Mouse (Mus musculus) intestine, embryonic 16.5 days (tissue): ENCODE measurements at regions not wholly inside any gene's neighbourhood (a gene's known extent, or its start where the extent isn't known, plus 50 kb on each side); places are given as distances from the start of the nearest gene placed in this dataset.

Experiments
- ATAC-seq: fragments of 200-750 bp; cut with Nextera tagmentation; 2 replicates; pipeline ENCODE4 v1.8.0; 2017; ENCODE audit warnings: moderate TSS enrichment, moderate library complexity
- H3K27ac ChIP-seq: fragments of 300-500 bp; sonication (generic); 2 replicates; pipeline ENCODE4 v1.5.1; 2014; ENCODE audit warnings: mild to moderate bottlenecking, low read length
- H3K27me3 ChIP-seq: fragments of 300-500 bp; sonication (generic); replicated peaks from 2 replicates; pipeline ENCODE4 v1.6.1; 2014; ENCODE audit warnings: low read length, control low read depth, mixed read lengths; ENCODE audit not compliant: control insufficient read depth, insufficient read depth
- H3K36me3 ChIP-seq: fragments of 300-500 bp; sonication (generic); 2 replicates; pipeline ENCODE4 v1.6.1; 2014; ENCODE audit warnings: low read length, control low read depth; ENCODE audit not compliant: control insufficient read depth, insufficient read depth
- H3K4me1 ChIP-seq: fragments of 300-500 bp; sonication (generic); 2 replicates; pipeline ENCODE4 v1.6.1; 2014; ENCODE audit warnings: low read length, control low read depth, mixed read lengths; ENCODE audit not compliant: control insufficient read depth, insufficient read depth
- H3K4me2 ChIP-seq: fragments of 300-500 bp; sonication (generic); 2 replicates; pipeline ENCODE4 v1.6.1; 2014; ENCODE audit warnings: low read depth, low read length, control low read depth
- H3K4me3 ChIP-seq: fragments of 300-500 bp; sonication (generic); 2 replicates; pipeline ENCODE4 v1.5.1; 2014; ENCODE audit warnings: mild to moderate bottlenecking, low read length
- H3K9ac ChIP-seq: fragments of 300-500 bp; sonication (generic); 2 replicates; pipeline ENCODE4 v1.6.1; 2014; ENCODE audit warnings: low read depth, low read length
- H3K9me3 ChIP-seq: fragments of 300-500 bp; sonication (generic); 2 replicates; pipeline ENCODE4 v1.6.1; 2016; ENCODE audit warnings: low read length, control low read depth; ENCODE audit not compliant: control insufficient read depth
- WGBS: fragments of 180-500 bp; shearing (Covaris S2); extraction: QIAGEN DNeasy Blood & Tissue Kit; methylation state at CpG from one replicate; pipeline ENCODE4 v1.1.7; 2014; 5-methylcytosine and 5-hydroxymethylcytosine counted together

DNA sequence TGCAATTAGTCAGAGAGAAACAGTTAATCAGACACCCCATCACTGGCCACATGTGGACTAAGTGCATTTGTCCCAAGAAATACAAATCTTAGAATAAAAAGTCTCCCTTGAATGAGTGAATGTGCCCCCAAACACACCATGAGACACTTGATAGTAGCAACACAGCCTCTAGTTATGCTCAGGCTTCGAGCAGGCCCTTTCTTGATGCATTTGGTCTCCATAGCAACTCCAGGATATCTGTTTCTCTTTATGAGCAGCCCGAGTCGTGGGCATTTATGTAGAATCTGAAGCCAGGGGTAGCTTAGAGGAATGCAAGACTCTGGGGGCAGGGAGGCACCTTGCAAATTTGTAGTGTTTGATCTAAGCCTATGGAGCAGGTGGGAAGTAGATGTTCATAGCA, 580.6 kb upstream of the Fam19a5 start:
- no peaks in the 10 kb centered on the region for H3K4me1 ChIP-seq
- ATAC-seq, result no peak
- H3K4me3 ChIP-seq, result no peak overlapping the region
- no peaks in the 10 kb centered on the region for H3K27me3 ChIP-seq
- 26% methylated on average over 3 of the region's 3 CpGs for WGBS
- no peak overlapping the region for H3K4me2 ChIP-seq
- H3K9me3 ChIP-seq, result no peaks in the 10 kb centered on the region
- H3K36me3 ChIP-seq, result no peaks in the 10 kb centered on the region
- H3K9ac ChIP-seq, result no peak overlapping the region
- H3K27ac ChIP-seq, result no peak overlapping the region

DNA sequence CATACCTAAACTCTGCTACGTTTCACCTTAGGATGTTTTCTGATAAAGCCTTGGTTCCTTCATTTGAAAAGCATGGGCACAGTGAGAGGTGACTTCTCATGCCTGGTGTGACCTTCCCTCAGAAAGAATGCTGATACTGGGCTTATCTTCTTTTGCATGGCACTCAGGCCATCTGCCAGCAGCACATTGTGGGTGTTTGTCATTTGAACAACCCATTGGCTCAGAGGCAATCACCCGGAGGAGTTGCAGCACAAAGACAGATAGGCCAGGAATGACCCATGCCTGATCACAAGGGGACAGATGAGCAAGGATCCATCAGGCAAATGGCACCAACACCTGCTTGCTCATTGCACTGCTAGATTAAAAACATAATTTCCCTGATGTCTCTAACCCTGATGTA, 572.7 kb upstream of the Fam19a5 start:
- Histone ChIP-seq H3K4me2 (no peak overlapping the region), H3K4me3 (no peak overlapping the region), H3K36me3 (no peaks in the 10 kb centered on the region), H3K4me1 (no peaks in the 10 kb centered on the region), H3K27ac (no peak overlapping the region), H3K27me3 (no peaks in the 10 kb centered on the region), H3K9me3 (no peaks in the 10 kb centered on the region), H3K9ac (no peak overlapping the region)
- WGBS, result 85% methylated on average over 2 of the region's 2 CpGs
- no peak for ATAC-seq

DNA sequence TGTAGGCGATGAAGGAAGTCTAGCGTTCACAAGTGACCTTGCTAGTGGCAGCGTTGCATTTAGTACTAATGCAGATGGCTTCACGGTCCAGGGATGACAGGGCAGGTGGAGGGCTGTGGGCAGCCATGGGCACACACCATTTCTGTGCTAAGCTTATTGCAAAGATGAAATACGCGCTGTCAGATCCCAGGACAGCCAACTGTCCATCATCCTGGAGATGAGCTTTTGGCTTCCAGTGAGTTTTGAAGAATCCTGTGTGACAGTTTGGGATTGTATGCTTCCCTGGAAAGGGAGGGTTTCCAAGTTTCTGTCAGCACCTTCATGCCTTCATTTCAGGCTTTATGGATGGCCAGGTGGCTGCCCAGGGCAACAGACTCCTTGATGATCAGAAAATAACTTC, 547.9 kb upstream of the Fam19a5 start:
- Histone ChIP-seq H3K27me3 (no peaks in the 10 kb centered on the region), H3K9ac (no peak overlapping the region), H3K9me3 (no peaks in the 10 kb centered on the region), H3K4me3 (no peak overlapping the region), H3K4me2 (no peak overlapping the region), H3K27ac (no peak overlapping the region), H3K4me1 (no peaks in the 10 kb centered on the region), H3K36me3 (no peaks in the 10 kb centered on the region)
- 89% methylated on average over 6 of the region's 6 CpGs for WGBS
- no peak for ATAC-seq

DNA sequence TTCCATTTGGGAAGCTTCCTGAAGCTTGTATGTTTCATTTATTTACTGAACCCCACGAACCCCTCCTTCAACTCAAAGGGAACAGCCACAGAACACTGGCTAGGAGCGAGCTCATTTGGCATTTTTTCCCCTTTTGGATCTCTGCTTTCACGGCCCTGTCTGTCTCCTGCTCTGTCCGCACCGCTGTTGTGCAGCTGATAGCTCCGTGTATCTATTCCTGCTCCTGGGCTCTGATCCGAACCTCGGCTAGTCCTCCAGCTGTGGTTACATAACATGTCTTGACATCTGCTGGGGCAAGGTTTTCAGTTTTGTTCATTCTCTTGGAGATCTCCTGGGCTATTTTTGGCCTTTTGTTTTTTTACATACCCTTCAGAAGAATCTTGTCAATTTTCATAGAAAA, 525.1 kb upstream of the Fam19a5 start:
- no peaks in the 10 kb centered on the region for H3K9me3 ChIP-seq
- H3K36me3 ChIP-seq, result no peaks in the 10 kb centered on the region
- no peak overlapping the region for H3K4me3 ChIP-seq
- H3K4me1 ChIP-seq, result no peaks in the 10 kb centered on the region
- no peak overlapping the region for H3K27ac ChIP-seq
- H3K27me3 ChIP-seq, result no peaks in the 10 kb centered on the region
- H3K4me2 ChIP-seq, result no peak overlapping the region
- 45% methylated on average over 8 of the region's 8 CpGs for WGBS
- no peak for ATAC-seq
- no peak overlapping the region for H3K9ac ChIP-seq

DNA sequence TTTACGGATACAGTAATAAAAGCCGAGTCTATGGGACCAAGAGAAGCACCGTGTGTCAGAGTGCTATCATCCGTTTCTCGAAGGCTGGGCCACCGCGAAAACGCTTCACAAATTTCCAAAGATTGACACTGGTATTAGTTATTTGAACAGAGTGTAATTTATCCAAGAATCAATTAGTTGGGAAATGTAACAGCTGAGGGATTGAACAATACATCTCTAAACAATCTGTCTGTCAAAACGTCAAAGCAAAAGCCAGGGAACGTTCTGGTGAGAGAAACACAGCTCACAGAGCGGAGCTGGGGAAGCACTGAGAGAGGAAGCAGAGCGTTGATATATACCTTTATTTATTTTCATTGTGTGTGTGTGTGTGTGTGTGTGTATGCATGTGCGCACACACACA, 498.1 kb upstream of the Fam19a5 start:
- no peaks in the 10 kb centered on the region for H3K27me3 ChIP-seq
- ATAC-seq, result no peak
- H3K9me3 ChIP-seq, result no peaks in the 10 kb centered on the region
- no peaks in the 10 kb centered on the region for H3K36me3 ChIP-seq
- H3K27ac ChIP-seq, result no peak overlapping the region
- WGBS, result 72% methylated on average over 13 of the region's 13 CpGs
- no peak overlapping the region for H3K4me3 ChIP-seq
- H3K4me1 ChIP-seq, result no peaks in the 10 kb centered on the region
- no peak overlapping the region for H3K4me2 ChIP-seq
- H3K9ac ChIP-seq, result no peak overlapping the region

DNA sequence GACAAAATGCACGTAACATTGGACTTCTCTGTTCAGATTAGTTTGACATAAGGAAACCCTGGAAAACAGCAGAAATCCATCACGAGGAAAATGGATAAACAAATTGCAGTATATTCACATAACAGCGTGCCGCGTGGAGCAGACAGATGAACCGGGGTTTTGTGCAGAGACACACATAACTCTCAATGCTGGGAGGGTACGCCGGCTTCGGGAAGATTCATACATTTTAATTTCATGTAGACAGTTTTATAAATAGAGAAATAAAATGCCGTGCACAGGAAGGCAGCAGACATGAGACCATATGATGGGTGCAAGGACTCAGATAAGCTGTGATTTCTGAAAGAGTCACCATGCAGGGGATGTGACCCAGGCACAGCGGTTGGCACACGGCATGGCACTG, 489.9 kb upstream of the Fam19a5 start:
- H3K9me3 ChIP-seq, result no peaks in the 10 kb centered on the region
- no peak overlapping the region for H3K27ac ChIP-seq
- no peak overlapping the region for H3K4me2 ChIP-seq
- H3K9ac ChIP-seq, result no peak overlapping the region
- H3K27me3 ChIP-seq, result no peaks in the 10 kb centered on the region
- no peaks in the 10 kb centered on the region for H3K4me1 ChIP-seq
- no peaks in the 10 kb centered on the region for H3K36me3 ChIP-seq
- no peak overlapping the region for H3K4me3 ChIP-seq
- no peak for ATAC-seq
- 66% methylated on average over 12 of the region's 12 CpGs for WGBS

DNA sequence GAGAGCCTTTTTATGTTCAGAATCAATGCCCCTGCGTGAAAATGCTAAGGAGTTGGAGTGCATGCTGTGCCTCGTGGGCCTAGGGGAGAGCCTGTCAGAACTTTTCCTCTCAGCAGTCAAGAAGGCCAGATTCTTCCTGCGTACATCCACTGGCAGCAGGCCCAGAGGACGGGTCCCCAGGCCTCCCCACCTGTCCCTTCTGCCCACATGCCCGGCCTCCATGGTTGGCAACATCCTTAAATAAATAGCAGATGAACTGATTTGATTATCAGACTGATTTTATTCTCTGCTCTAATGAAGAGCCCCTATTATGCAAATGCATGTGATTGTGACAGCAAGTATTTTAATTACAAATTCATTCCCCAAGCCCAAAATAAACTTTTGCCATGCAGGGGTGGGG, 479.2 kb upstream of the Fam19a5 start:
- Histone ChIP-seq H3K4me1 (no peaks in the 10 kb centered on the region), H3K27ac (no peak overlapping the region), H3K9ac (no peak overlapping the region), H3K4me2 (no peak overlapping the region), H3K9me3 (no peaks in the 10 kb centered on the region), H3K4me3 (no peak overlapping the region), H3K36me3 (no peaks in the 10 kb centered on the region), H3K27me3 (no peaks in the 10 kb centered on the region)
- no peak for ATAC-seq
- WGBS, result 59% methylated on average over 5 of the region's 5 CpGs

DNA sequence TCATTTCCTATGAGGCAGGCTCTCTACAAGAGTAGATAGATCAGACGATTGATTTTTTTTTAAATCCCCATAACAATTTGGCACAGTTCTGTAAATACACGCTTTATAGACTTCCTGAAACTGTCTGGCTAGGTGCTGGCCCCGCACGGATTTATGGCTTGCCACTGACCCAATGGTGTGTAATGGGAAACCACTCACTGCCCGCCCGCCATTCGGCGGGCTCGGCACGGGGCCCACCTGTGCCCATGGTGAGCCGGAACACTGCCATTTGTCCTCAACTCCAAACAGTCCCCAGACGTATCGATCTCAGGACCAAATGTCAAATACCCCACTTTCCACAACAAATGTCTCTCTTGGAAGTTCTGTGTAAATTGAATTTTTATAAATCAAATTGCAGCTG, 475.8 kb upstream of the Fam19a5 start:
- Histone ChIP-seq H3K27me3 (no peaks in the 10 kb centered on the region), H3K27ac (no peak overlapping the region), H3K9me3 (no peaks in the 10 kb centered on the region), H3K36me3 (no peaks in the 10 kb centered on the region), H3K4me1 (no peaks in the 10 kb centered on the region), H3K4me3 (no peak overlapping the region), H3K9ac (no peak overlapping the region), H3K4me2 (no peak overlapping the region)
- no peak for ATAC-seq
- 69% methylated on average over 13 of the region's 13 CpGs for WGBS

DNA sequence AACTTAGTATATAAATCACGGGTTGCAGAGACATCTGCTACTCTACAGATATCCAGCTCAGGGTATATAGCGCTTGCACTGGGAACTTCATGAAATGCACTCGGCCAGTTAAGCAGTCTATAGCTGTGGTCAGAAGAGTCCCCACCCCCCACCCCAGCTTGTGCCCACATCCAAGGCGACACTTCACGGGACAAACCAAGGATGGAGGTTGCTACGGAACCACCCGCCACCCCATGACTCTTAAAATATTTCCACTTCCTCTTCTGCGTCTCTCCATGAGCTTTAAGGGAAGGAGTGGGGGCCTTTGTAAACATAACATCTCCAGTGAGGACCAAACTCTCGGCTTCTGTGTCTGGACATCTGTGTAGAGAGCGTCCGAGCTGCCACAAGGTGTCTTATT, 469.5 kb upstream of the Fam19a5 start:
- H3K36me3 ChIP-seq, result no peaks in the 10 kb centered on the region
- ATAC-seq, result no peak
- no peaks in the 10 kb centered on the region for H3K9me3 ChIP-seq
- 80% methylated on average over 11 of the region's 11 CpGs for WGBS
- H3K4me2 ChIP-seq, result no peak overlapping the region
- no peak overlapping the region for H3K4me3 ChIP-seq
- H3K9ac ChIP-seq, result no peak overlapping the region
- no peaks in the 10 kb centered on the region for H3K27me3 ChIP-seq
- H3K27ac ChIP-seq, result no peak overlapping the region
- no peaks in the 10 kb centered on the region for H3K4me1 ChIP-seq

DNA sequence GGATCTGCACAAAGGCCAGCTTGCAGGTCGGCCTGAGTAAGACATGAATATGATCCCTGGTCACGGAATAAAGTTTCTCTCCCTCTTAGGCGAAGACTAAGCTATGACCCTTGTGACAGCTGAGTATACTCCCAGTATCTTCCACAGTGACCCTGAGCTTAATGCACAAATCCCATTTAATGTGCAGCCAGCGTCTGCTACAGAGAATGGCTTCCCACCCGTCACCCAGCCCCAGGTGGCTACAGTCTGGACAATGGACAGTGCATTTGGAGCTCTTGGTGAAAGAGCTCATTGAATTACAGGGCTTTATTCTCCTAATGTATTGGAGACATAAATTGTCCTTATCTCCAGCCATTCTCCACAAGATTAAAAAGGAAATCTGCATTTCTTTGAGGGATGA, 454.3 kb upstream of the Fam19a5 start:
- H3K27me3 ChIP-seq, result no peaks in the 10 kb centered on the region
- no peak overlapping the region for H3K4me3 ChIP-seq
- no peak overlapping the region for H3K27ac ChIP-seq
- H3K9ac ChIP-seq, result no peak overlapping the region
- H3K4me2 ChIP-seq, result no peak overlapping the region
- ATAC-seq, result no peak
- 67% methylated on average over 5 of the region's 5 CpGs for WGBS
- H3K9me3 ChIP-seq, result no peaks in the 10 kb centered on the region
- no peaks in the 10 kb centered on the region for H3K36me3 ChIP-seq
- H3K4me1 ChIP-seq, result no peaks in the 10 kb centered on the region
